In the genomic region with DNA sequence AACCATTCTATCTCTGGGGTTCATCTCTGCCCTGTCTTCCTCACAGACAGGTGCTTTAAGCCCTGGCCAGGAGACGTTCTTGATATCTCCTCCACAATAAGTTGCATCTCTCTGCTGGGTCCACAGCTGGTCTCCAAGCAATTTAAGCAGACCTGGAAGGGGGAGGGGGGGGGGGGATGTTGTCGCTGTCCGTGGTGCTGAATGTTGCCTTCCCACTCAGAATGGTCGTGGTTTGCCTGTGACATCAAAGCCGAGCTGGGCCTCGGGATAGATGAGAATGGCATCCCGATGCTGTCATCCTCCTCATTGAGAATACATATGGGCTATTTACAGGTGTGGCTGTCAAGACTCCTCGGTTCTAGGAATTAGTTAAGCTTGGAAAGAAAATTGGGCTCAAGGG, we compare ENCODE assay signal across 10 mouse cellular contexts. TPM values are rescaled to one million over a fixed set of nuclear protein-coding genes. Genes with fewer than 3 reads are reported as not detected.
DNase-seq lines count a peak whose midpoint lies in the region; ATAC-seq and TF ChIP-seq lines count a peak whose summit lies in the region.
"Had no signal": no experiment of that assay in that cellular context is flagged by ENCODE, and none has a peak within 500 bp of the region (broad histone marks: within the 10 kb centered on the region; RNA-seq: fewer than 3 reads in every experiment).

No protein-coding gene starts in this region.

- DNase-seq in forebrain, postnatal 0 days: no peak
- no peak for DNase-seq in layer of hippocampus, adult 2 months (ENCODE audit: low spot score in 2 of 2)
- DNase-seq in layer of hippocampus, postnatal 36 days: no peak
- peak; percentile 24 for DNase-seq in limb, embryonic 14.5 days (ENCODE audit: low spot score)
- DNase-seq in left cerebral cortex, adult 8-10 months (ENCODE audit: low spot score in 2 of 2): no peak
- no peak for DNase-seq in natural killer cell, adult 2 months (ENCODE audit: low spot score in 2 of 2)
- DNase-seq: liver, embryonic 13.5 days had no signal

- ATAC-seq in forebrain, postnatal 0 days: no peak
- ATAC-seq in forebrain, embryonic 16.5 days: no peak
- ATAC-seq in limb, embryonic 14.5 days (ENCODE audit: low FRiP score, low read depth): no peak

- H3K4me3 ChIP-seq in forebrain, postnatal 0 days (ENCODE audit: low read depth, low read length): no peak overlapping the region
- no peak overlapping the region for H3K4me3 ChIP-seq in forebrain, embryonic 16.5 days (replicated peaks; ENCODE audit: low read length)
- H3K4me3 ChIP-seq in layer of hippocampus, adult 2 months: no peak overlapping the region
- H3K4me3 ChIP-seq in cortical plate, adult 2 months (ENCODE audit: insufficient read depth, low read length): no peak overlapping the region
- H3K4me3 ChIP-seq in limb, embryonic 14.5 days (replicated peaks; ENCODE audit: low read length): no peak overlapping the region
- H3K4me3 ChIP-seq: liver, embryonic 13.5 days; midbrain, embryonic 12.5 days had no signal

- 15% methylated on average over 8 of the region's 8 CpGs for WGBS in forebrain, postnatal 0 days
- 17% methylated on average over 8 of the region's 8 CpGs for WGBS in forebrain, embryonic 16.5 days
- 18% methylated on average over 8 of the region's 8 CpGs for WGBS in limb, embryonic 14.5 days

- no peaks in the 10 kb centered on the region for H3K36me3 ChIP-seq in forebrain, postnatal 0 days (ENCODE audit: insufficient read depth)
- no peaks in the 10 kb centered on the region for H3K36me3 ChIP-seq in forebrain, embryonic 16.5 days (ENCODE audit: control insufficient read depth, insufficient read depth)
- no peaks in the 10 kb centered on the region for H3K36me3 ChIP-seq in limb, embryonic 14.5 days (ENCODE audit: control insufficient read depth, insufficient read depth, low read length)
- H3K36me3 ChIP-seq: liver, embryonic 13.5 days; midbrain, embryonic 12.5 days had no signal

- H3K9ac ChIP-seq in forebrain, postnatal 0 days: no peak overlapping the region
- no peak overlapping the region for H3K9ac ChIP-seq in forebrain, embryonic 16.5 days (replicated peaks; ENCODE audit: low read depth, low read length)
- H3K9ac ChIP-seq in limb, embryonic 14.5 days (ENCODE audit: low read depth, low read length, severe bottlenecking): no peak overlapping the region
- H3K9ac ChIP-seq: liver, embryonic 13.5 days; midbrain, embryonic 12.5 days had no signal

- no peak for TF ChIP-seq POLR2A in cortical plate, adult 2 months (IDR thresholded peaks at IDR 0.05; ENCODE audit: extremely low read depth, insufficient read depth, low read length)
- TF ChIP-seq POLR2A in limb, embryonic 14.5 days (IDR thresholded peaks at IDR 0.05; ENCODE audit: borderline replicate concordance, extremely low read depth, insufficient read depth, insufficient read length): no peak

- peaks cover 32% of the 10 kb centered on the region for H3K4me1 ChIP-seq in forebrain, postnatal 0 days (ENCODE audit: insufficient read depth)
- peaks cover 37% of the 10 kb centered on the region for H3K4me1 ChIP-seq in forebrain, embryonic 16.5 days (replicated peaks; ENCODE audit: control insufficient read depth, insufficient read depth, low read length)
- peaks cover 17% of the 10 kb centered on the region for H3K4me1 ChIP-seq in cortical plate, adult 2 months (ENCODE audit: control insufficient read depth, insufficient read depth, low read length)
- H3K4me1 ChIP-seq in limb, embryonic 14.5 days (ENCODE audit: control insufficient read depth, insufficient read depth, low read length): no peaks in the 10 kb centered on the region
- H3K4me1 ChIP-seq: liver, embryonic 13.5 days had no signal

- H3K4me2 ChIP-seq in forebrain, postnatal 0 days (ENCODE audit: low read depth): peak overlapping the region; percentile 18; the same call in 1 of the 2 replicates
- H3K4me2 ChIP-seq in forebrain, embryonic 16.5 days (ENCODE audit: low read length): no peak overlapping the region
- H3K4me2 ChIP-seq in limb, embryonic 14.5 days (replicated peaks; ENCODE audit: low read depth, low read length, severe bottlenecking): no peak overlapping the region
- H3K4me2 ChIP-seq: liver, embryonic 13.5 days; midbrain, embryonic 12.5 days had no signal

- H3K27me3 ChIP-seq in forebrain, postnatal 0 days (ENCODE audit: insufficient read depth, low read length): no peaks in the 10 kb centered on the region
- H3K27me3 ChIP-seq in forebrain, embryonic 16.5 days (replicated peaks; ENCODE audit: control insufficient read depth, insufficient read depth, low read length): peaks cover 24% of the 10 kb centered on the region; the same call in 1 of the 2 replicates
- H3K27me3 ChIP-seq in limb, embryonic 14.5 days (ENCODE audit: control insufficient read depth, insufficient read depth, low read length): peaks cover 36% of the 10 kb centered on the region

- H3K9me3 ChIP-seq in forebrain, postnatal 0 days (ENCODE audit: low read length): no peaks in the 10 kb centered on the region
- no peaks in the 10 kb centered on the region for H3K9me3 ChIP-seq in forebrain, embryonic 16.5 days (ENCODE audit: control insufficient read depth, low read length)
- no peaks in the 10 kb centered on the region for H3K9me3 ChIP-seq in limb, embryonic 14.5 days (ENCODE audit: control insufficient read depth, low read length)
- H3K9me3 ChIP-seq: liver, embryonic 13.5 days; midbrain, embryonic 12.5 days had no signal

- H3K27ac ChIP-seq in forebrain, postnatal 0 days (ENCODE audit: low read depth, low read length): peak overlapping the region; percentile 45
- no peak overlapping the region for H3K27ac ChIP-seq in forebrain, embryonic 16.5 days (ENCODE audit: low read length)
- peak overlapping the region; percentile 83 for H3K27ac ChIP-seq in layer of hippocampus, adult 2 months
- peak overlapping the region; percentile 97 for H3K27ac ChIP-seq in cortical plate, adult 2 months (ENCODE audit: insufficient read depth, low read length)
- H3K27ac ChIP-seq in limb, embryonic 14.5 days (replicated peaks; ENCODE audit: low read depth, low read length): no peak overlapping the region
- H3K27ac ChIP-seq: liver, embryonic 13.5 days; midbrain, embryonic 12.5 days had no signal

- TF ChIP-seq CTCF in forebrain, postnatal 0 days (IDR thresholded peaks at IDR 0.05; ENCODE audit: low read depth): no peak
- TF ChIP-seq CTCF in layer of hippocampus, adult 2 months (conservative IDR thresholded peaks at IDR 0.05): no peak
- no peak for TF ChIP-seq CTCF in cortical plate, adult 2 months (IDR thresholded peaks at IDR 0.05; ENCODE audit: extremely low read depth, insufficient read depth, low read length)

RNA-seq across cellular contexts. Expression of gene Npas4, which starts 2.3 kb away (rescaled TPM):
- total RNA-seq in forebrain, postnatal 0 days (2014; rRNA removed): 3.5 and 3.8 TPM in 2 replicates
- 0.36 and 0.42 TPM in 2 replicates for polyA plus RNA-seq in forebrain, postnatal 0 days (2015; fragmentation: Nextera tagmentation; extraction: Ambion mirVana)
- polyA plus RNA-seq in forebrain, embryonic 16.5 days (2015; fragmentation: Nextera tagmentation; extraction: Ambion mirVana): 0.21 and 0.71 TPM in 2 replicates
- total RNA-seq in layer of hippocampus, adult 2 months (2021): 10 to 100 TPM in 1 of 2 experiments, 1 to 10 TPM in 1; 6.4 to 11.2 TPM
- total RNA-seq in layer of hippocampus, postnatal 36 days (2021): 1 to 10 TPM; 4.8 to 6.4 TPM
- polyA plus RNA-seq in cortical plate, adult 2 months (2012; rRNA removed): 16.8 and 20.6 TPM in 2 replicates
- polyA plus RNA-seq in limb, embryonic 14.5 days (2012; rRNA removed): 0.50 and 0.60 TPM in 2 replicates
- polyA plus RNA-seq in limb, embryonic 14.5 days (2014; fragmentation: Nextera tagmentation; extraction: Ambion mirVana): not detected in 2 replicates
- total RNA-seq in left cerebral cortex, adult 8-10 months (2022): 10 to 100 TPM in 1 of 4 experiments, 1 to 10 TPM in 3; 6.2 to 16.4 (median 7.4) TPM
- polyA plus RNA-seq: liver, embryonic 13.5 days had no signal

RNA-seq across cellular contexts. Expression of gene Mrpl11, which starts 30.4 kb away (rescaled TPM):
- total RNA-seq in forebrain, postnatal 0 days (2014; rRNA removed): 101 and 129 TPM in 2 replicates
- 162 and 198 TPM in 2 replicates for polyA plus RNA-seq in forebrain, postnatal 0 days (2015; fragmentation: Nextera tagmentation; extraction: Ambion mirVana)
- 106 and 116 TPM in 2 replicates for polyA plus RNA-seq in forebrain, embryonic 16.5 days (2015; fragmentation: Nextera tagmentation; extraction: Ambion mirVana)
- total RNA-seq in layer of hippocampus, adult 2 months (2021): 10 to 100 TPM; 58.8 to 62.8 TPM
- total RNA-seq in layer of hippocampus, postnatal 36 days (2021): 10 to 100 TPM; 56.7 to 61.6 TPM
- polyA plus RNA-seq in cortical plate, adult 2 months (2012; rRNA removed): 70.5 and 74.8 TPM in 2 replicates
- 59.5 and 74.3 TPM in 2 replicates for polyA plus RNA-seq in limb, embryonic 14.5 days (2012; rRNA removed)
- 105 and 108 TPM in 2 replicates for polyA plus RNA-seq in limb, embryonic 14.5 days (2014; fragmentation: Nextera tagmentation; extraction: Ambion mirVana)
- total RNA-seq in left cerebral cortex, adult 8-10 months (2022): 10 to 100 TPM; 57.1 to 61.5 (median 59.4) TPM

RNA-seq across cellular contexts. Expression of gene Slc29a2, which starts 31.3 kb away (rescaled TPM):
- 12.8 and 14.2 TPM in 2 replicates for total RNA-seq in forebrain, postnatal 0 days (2014; rRNA removed)
- 14.5 and 17.1 TPM in 2 replicates for polyA plus RNA-seq in forebrain, postnatal 0 days (2015; fragmentation: Nextera tagmentation; extraction: Ambion mirVana)
- 11.2 and 13.4 TPM in 2 replicates for polyA plus RNA-seq in forebrain, embryonic 16.5 days (2015; fragmentation: Nextera tagmentation; extraction: Ambion mirVana)
- 10 to 100 TPM; 16.2 to 16.7 TPM for total RNA-seq in layer of hippocampus, adult 2 months (2021)
- 10 to 100 TPM; 15.2 to 15.3 TPM for total RNA-seq in layer of hippocampus, postnatal 36 days (2021)
- polyA plus RNA-seq in cortical plate, adult 2 months (2012; rRNA removed): 19.8 and 21.5 TPM in 2 replicates
- polyA plus RNA-seq in limb, embryonic 14.5 days (2012; rRNA removed): 15.7 and 25.5 TPM in 2 replicates
- 3.7 and 5.0 TPM in 2 replicates for polyA plus RNA-seq in limb, embryonic 14.5 days (2014; fragmentation: Nextera tagmentation; extraction: Ambion mirVana)
- 10 to 100 TPM; 11.6 to 17.6 (median 13.5) TPM for total RNA-seq in left cerebral cortex, adult 8-10 months (2022)

RNA-seq across cellular contexts. Expression of gene B4gat1, which starts 46.3 kb away (rescaled TPM):
- total RNA-seq in forebrain, postnatal 0 days (2014; rRNA removed): 85.9 and 111 TPM in 2 replicates
- 93.0 and 128 TPM in 2 replicates for polyA plus RNA-seq in forebrain, postnatal 0 days (2015; fragmentation: Nextera tagmentation; extraction: Ambion mirVana)
- 58.2 and 62.5 TPM in 2 replicates for polyA plus RNA-seq in forebrain, embryonic 16.5 days (2015; fragmentation: Nextera tagmentation; extraction: Ambion mirVana)
- total RNA-seq in layer of hippocampus, adult 2 months (2021): 100 to 1,000 TPM; 112 to 130 TPM
- 100 to 1,000 TPM; 110 to 126 TPM for total RNA-seq in layer of hippocampus, postnatal 36 days (2021)
- 106 and 111 TPM in 2 replicates for polyA plus RNA-seq in cortical plate, adult 2 months (2012; rRNA removed)
- 31.3 and 46.6 TPM in 2 replicates for polyA plus RNA-seq in limb, embryonic 14.5 days (2012; rRNA removed)
- polyA plus RNA-seq in limb, embryonic 14.5 days (2014; fragmentation: Nextera tagmentation; extraction: Ambion mirVana): 43.7 and 45.2 TPM in 2 replicates
- 100 to 1,000 TPM; 129 to 141 (median 138) TPM for total RNA-seq in left cerebral cortex, adult 8-10 months (2022)

RNA-seq across cellular contexts. Expression of gene AC124502.3, which starts 46.3 kb away (rescaled TPM):
- 3.0 and 7.0 TPM in 2 replicates for total RNA-seq in forebrain, postnatal 0 days (2014; rRNA removed)
- polyA plus RNA-seq in forebrain, postnatal 0 days (2015; fragmentation: Nextera tagmentation; extraction: Ambion mirVana): 1.4 and 2.0 TPM in 2 replicates
- 2.1 and 2.9 TPM in 2 replicates for polyA plus RNA-seq in forebrain, embryonic 16.5 days (2015; fragmentation: Nextera tagmentation; extraction: Ambion mirVana)
- total RNA-seq in layer of hippocampus, adult 2 months (2021): 1 to 10 TPM; 4.1 to 7.6 TPM
- total RNA-seq in layer of hippocampus, postnatal 36 days (2021): 1 to 10 TPM; 4.5 to 5.0 TPM
- 4.8 and 6.8 TPM in 2 replicates for polyA plus RNA-seq in cortical plate, adult 2 months (2012; rRNA removed)
- polyA plus RNA-seq in limb, embryonic 14.5 days (2012; rRNA removed): 1.3 and 2.5 TPM in 2 replicates
- 0.84 and 1.7 TPM in 2 replicates for polyA plus RNA-seq in limb, embryonic 14.5 days (2014; fragmentation: Nextera tagmentation; extraction: Ambion mirVana)
- 1 to 10 TPM; 3.2 to 6.4 (median 4.7) TPM for total RNA-seq in left cerebral cortex, adult 8-10 months (2022)

Comparison
In these comparisons a context has a peak if more than half of its experiments do, and no peak if none do; other contexts are left out.
1. H3K27ac ChIP-seq: peak in forebrain, postnatal 0 days (single experiment), layer of hippocampus, adult 2 months (single experiment) and cortical plate, adult 2 months (single experiment); none in forebrain, embryonic 16.5 days (single experiment) and limb, embryonic 14.5 days (single experiment).